Mouse (Mus musculus) liver, embryonic 14.5 days (tissue): ENCODE data around the gene Pigq.

Experiments
- CTCF ChIP-seq: IDR thresholded peaks from 2 replicates; pipeline ENCODE4 v1.5.1; 2016; ENCODE audit warnings: antibody characterized with exemption, low read depth, control low read depth
- EP300 ChIP-seq: IDR thresholded peaks from 2 replicates; pipeline ENCODE4 v1.6.1; 2016; ENCODE audit warnings: antibody characterized with exemption, low read depth

- no peak for TF ChIP-seq CTCF
- TF ChIP-seq EP300: no peak
Observed at GRCm38 (mm10) chr17:25964271-25964670, 19.5 kb upstream of the Pigq start.
